Mouse (Mus musculus): ENCODE measurements around the gene C2cd2.

The C2cd2 gene

DNA sequence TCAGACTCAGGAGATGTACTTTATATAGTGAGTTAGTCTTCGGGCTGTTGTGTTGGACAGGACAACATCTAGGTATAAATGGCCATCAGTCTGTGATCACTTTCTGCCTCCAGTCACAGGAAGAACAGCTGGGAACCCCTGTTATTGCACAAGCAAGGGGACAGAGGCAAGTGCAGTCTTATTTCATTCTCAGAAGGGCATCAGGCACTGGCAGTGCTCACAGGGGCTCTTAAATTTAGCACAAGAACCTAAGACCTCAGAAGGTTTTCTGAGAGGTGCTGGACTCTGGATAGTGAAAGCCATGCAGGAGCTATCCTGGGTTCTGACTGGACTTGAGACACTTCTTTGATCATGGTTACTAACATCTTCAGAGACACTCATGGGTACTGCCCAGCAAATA, 78.7 kb downstream of the C2cd2 start:
- no peak for DNase-seq (ENCODE audit: low read depth, low spot score)

DNA sequence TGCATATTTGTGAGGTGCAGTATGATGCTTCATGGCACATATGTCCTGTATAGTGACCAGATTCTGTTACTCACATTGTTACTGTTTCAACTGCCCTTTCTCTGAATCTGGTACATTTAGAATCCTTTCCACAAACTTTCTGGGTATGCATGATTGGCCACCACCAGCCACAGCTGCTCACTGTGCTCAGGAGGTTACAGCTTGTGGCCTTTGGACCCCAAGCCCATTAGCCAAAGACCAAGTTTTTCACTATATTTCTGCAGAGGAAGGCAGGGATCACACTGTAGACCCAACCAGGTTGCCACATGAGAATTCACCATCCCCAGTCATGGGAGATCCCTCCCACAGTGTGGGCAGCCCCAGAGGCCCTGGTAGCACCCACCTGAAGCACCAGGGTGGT, 79.5 kb downstream of the C2cd2 start:
- DNase-seq (ENCODE audit: low read depth, low spot score), result no peak

GRCm38 (mm10) chr16:97879134-97879533, 83.3 kb downstream of the C2cd2 start:
- peak; percentile 54 for DNase-seq (ENCODE audit: low read depth, low spot score)

DNA sequence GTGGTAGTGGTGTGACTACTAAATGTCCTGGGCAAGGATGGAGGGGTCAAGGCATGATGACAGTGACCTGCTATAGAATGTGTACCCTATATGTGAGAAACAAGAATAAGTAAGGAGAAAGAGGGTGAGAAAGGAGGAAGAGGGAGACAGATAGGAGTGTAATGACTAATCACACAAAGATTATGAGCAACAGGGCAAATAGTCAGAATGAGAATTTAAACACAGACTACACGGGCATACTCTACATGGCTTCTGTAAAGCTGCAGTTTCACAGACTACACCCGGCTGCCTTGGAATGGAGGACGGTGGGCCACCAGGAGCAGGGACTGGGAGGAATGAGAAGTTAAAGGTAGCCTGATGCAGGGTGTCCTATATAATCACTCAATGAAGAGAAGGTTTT, 84.9 kb downstream of the C2cd2 start:
- DNase-seq (ENCODE audit: low read depth, low spot score), result no peak

GRCm38 (mm10) chr16:97875101-97875500, 87.3 kb downstream of the C2cd2 start:
- DNase-seq (ENCODE audit: low read depth, low spot score), result no peak

GRCm38 (mm10) chr16:97874376-97874775, 88.0 kb downstream of the C2cd2 start:
- DNase-seq (ENCODE audit: low read depth, low spot score), result no peak

GRCm38 (mm10) chr16:97872657-97873056, 89.7 kb downstream of the C2cd2 start:
- DNase-seq (ENCODE audit: low read depth, low spot score), result no peak

GRCm38 (mm10) chr16:97869193-97870102, 93.0 kb downstream of the C2cd2 start:
- peak; percentile 39 for DNase-seq (ENCODE audit: low read depth, low spot score)

GRCm38 (mm10) chr16:97863932-97864467, 98.4 kb downstream of the C2cd2 start:
- DNase-seq (ENCODE audit: low read depth, low spot score), result no peak

DNA sequence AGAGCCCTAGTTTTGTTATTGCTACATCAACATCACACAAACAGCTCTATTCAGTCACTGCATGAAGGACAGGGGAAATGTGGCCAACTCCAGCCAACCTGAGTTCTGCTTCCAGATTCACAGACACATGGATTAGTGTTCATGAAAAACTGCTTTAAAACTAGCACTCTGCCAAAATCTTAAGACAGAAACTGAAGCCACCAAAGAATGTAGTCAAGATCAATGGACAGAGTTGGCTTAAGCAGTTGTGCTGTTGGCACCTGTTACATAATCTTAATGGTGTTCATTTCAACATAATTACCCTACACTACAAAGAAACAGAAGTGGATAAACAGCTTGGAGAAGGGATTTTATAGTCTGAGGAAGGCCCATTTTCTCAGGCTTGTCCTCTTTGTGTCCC, 106.3 kb downstream of the C2cd2 start:
- no peak for DNase-seq (ENCODE audit: low read depth, low spot score)

GRCm38 (mm10) chr16:97851741-97852319, 110.6 kb downstream of the C2cd2 start, which contains the start of gene Prdm15:
Gene Prdm15 (minus strand): TSS chr16:97851850.
- DNase-seq (ENCODE audit: low read depth, low spot score), result peak; percentile 87

DNA sequence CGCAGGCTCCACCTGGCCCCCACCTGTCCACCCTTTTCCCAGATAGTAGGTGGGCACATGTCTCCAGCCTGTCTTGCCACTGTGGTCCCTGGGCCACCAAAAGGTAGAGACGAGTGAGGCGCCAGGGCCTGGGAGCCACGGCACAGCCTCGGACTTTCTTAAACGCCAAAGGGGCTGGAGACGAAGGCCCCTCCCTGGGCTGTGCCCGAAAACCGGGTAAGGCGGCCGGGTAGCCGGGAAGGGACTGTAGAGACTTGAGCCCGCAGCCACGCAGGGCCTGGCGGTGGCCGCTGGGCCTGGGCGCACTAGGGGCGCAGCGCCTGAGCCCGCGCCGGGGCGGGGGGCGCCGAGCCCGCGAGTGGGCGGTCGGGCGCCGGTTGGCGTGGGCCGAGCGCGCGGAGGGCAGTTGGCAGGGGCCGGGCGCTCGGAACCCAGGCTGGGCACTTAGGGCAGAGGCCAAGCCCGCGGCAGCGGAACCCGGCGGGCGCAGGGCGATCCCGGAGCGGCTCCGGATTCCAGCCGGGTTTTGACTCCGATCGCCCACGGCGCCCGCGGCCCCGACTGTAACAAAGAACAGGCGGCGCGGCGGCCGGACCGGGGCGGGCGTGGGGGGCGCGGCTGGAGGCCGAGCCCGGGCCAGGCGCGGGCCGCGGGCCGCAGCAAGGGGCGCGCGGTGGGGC, 111.2 kb downstream of the C2cd2 start:
- DNase-seq (ENCODE audit: low read depth, low spot score), result peak; percentile 89

- DNase-seq (ENCODE audit: low read depth, low spot score), result peak; percentile 59
These were observed 111.7 kb downstream of the C2cd2 start for GRCm38 (mm10) chr16:97850667-97851060.

GRCm38 (mm10) chr16:97848832-97849231, 113.6 kb downstream of the C2cd2 start:
- no peak for DNase-seq (ENCODE audit: low read depth, low spot score)

- DNase-seq (ENCODE audit: low read depth, low spot score), result no peak
These were observed 117.1 kb downstream of the C2cd2 start for GRCm38 (mm10) chr16:97844967-97845937.

- DNase-seq (ENCODE audit: low read depth, low spot score), result no peak
These were observed 130.2 kb downstream of the C2cd2 start for GRCm38 (mm10) chr16:97832154-97832553.

- no peak for DNase-seq (ENCODE audit: low read depth, low spot score)
These were observed 134.2 kb downstream of the C2cd2 start for GRCm38 (mm10) chr16:97828207-97828606.

DNA sequence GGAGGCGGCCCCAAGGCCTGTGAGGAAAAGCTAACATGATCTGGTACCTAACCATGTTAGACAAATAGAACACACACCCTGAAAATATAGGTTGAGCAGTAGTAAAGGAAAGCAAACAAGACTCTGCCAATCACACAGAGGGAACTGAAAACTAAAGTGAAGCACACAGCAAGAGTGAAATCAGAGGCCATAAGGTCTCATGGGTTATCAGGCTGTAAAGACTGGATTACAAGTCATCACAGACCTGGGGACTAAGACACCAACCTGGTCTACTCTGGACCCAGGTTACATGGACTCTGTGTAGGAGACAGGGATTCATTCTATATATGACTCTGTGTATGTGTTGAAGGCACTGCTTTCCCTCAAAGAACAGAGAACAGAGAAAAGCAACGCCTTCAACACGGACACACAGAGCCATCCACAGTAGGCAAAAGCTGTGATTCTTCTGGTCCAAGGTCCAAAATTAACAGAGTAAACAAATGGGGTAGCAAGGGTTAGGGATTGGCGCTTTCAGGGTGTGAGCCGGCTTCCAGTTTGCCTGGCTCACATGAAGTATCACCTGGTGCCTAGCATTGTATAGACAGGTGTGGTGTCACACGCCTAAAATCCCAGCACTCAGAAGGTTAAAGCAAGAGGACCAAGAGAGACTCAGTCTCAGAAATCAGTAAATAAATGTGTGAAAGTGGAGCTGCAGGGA, 138.9 kb downstream of the C2cd2 start:
- DNase-seq (ENCODE audit: low read depth, low spot score), result no peak

DNA sequence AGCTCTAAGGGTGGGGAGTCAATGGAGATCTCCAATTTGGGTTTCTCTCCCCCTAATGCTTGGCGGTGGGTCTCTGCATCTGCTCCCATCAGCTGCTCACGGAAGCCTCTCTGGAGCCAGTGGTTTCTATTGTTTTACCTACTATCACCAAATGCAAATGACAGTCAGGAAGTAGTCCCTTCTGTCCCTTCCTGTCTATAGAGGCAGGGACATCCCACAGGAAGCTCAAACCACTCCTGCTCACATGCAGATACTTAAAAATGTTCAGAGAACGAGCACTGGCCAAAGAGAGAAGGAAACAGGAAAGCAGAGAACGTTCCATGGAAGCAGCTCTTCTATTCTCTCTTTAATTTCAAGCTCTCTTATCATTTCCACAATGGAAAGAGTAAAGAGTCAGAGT, 142.9 kb downstream of the C2cd2 start:
- DNase-seq (ENCODE audit: low read depth, low spot score), result no peak

- DNase-seq (ENCODE audit: low read depth, low spot score), result no peak
These were observed 145.0 kb downstream of the C2cd2 start for GRCm38 (mm10) chr16:97817414-97817813.
